Mouse (Mus musculus): ENCODE data around the gene Gm17482. TPM values are rescaled to one million over a fixed set of nuclear protein-coding genes. Genes with fewer than 3 reads are reported as not detected.

The Gm17482 gene
- not detected in 2 replicates for polyA plus RNA-seq (2014; fragmentation: Nextera tagmentation; extraction: Ambion mirVana)

- H3K27me3 ChIP-seq (replicated peaks; ENCODE audit: control insufficient read depth, insufficient read depth, low read length), result no peaks in the 10 kb centered on the region
- 73% methylated on average over 4 of the region's 4 CpGs for WGBS
These were observed at the start of gene Gm17482 for GRCm38 (mm10) chr6:115227043-115227442. Gene Gm17482 (plus strand): TSS chr6:115227343.

GRCm38 (mm10) chr6:115178826-115179225 is 48.3 kb upstream of the Gm17482 start:
- H3K9me3 ChIP-seq (ENCODE audit: control insufficient read depth, low read length), result no peaks in the 10 kb centered on the region
- no peak overlapping the region for H3K27ac ChIP-seq (ENCODE audit: low read depth, low read length)
- no peaks in the 10 kb centered on the region for H3K36me3 ChIP-seq (ENCODE audit: control insufficient read depth, insufficient read depth, low read length)
- H3K4me3 ChIP-seq (ENCODE audit: low read depth, low read length), result no peak overlapping the region
- ATAC-seq (replicated peaks; ENCODE audit: low FRiP score) (no peak), DNase-seq (ENCODE audit: low spot score) (peak; percentile 47)
- WGBS, result 21% methylated on average over 3 of the region's 3 CpGs
- no peak overlapping the region for H3K9ac ChIP-seq (ENCODE audit: low read depth, low read length)
- H3K4me2 ChIP-seq, result no peak overlapping the region
- H3K27me3 ChIP-seq (replicated peaks; ENCODE audit: control insufficient read depth, insufficient read depth, low read length), result no peaks in the 10 kb centered on the region
- H3K4me1 ChIP-seq (replicated peaks; ENCODE audit: control insufficient read depth, insufficient read depth, low read length), result no peaks in the 10 kb centered on the region

More at GRCm38 (mm10) chr6:115227043-115227442, at the start of gene Gm17482:
- Histone ChIP-seq H3K27ac (ENCODE audit: low read depth, low read length) (no peak within 1 kb of the TSS), H3K4me2 (no peak within 1 kb of the TSS), H3K36me3 (ENCODE audit: control insufficient read depth, insufficient read depth, low read length) (no peaks in the 10 kb centered on the region), H3K9me3 (ENCODE audit: control insufficient read depth, low read length) (no peaks in the 10 kb centered on the region), H3K4me3 (ENCODE audit: low read depth, low read length) (no peak within 1 kb of the TSS), H3K9ac (ENCODE audit: low read depth, low read length) (no peak within 1 kb of the TSS), H3K4me1 (replicated peaks; ENCODE audit: control insufficient read depth, insufficient read depth, low read length) (no peaks in the 10 kb centered on the region)
- ATAC-seq (replicated peaks; ENCODE audit: low FRiP score), result no peak
- no peak for DNase-seq (ENCODE audit: low spot score)

DNA sequence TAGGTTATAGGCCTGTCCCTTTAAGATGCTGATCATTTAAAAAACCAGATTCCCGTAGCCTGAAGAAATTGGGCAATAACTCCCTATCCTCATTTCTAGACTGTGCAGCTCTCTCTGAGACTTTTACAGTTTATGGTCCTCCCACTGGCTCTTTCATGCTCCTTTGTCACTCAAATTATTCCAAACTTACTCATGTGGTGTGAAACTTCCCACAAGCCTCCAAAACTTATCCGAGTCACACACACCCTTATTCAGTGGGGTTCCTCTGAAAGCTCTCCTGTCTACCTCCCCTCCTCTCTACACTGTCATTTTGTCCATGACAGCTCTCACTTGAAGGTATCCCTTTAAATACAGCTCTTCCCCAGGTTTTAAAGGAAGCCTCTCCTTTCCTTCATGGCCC is 46.0 kb upstream of the Gm17482 start:
- Histone ChIP-seq H3K36me3 (ENCODE audit: control insufficient read depth, insufficient read depth, low read length) (no peaks in the 10 kb centered on the region), H3K9me3 (ENCODE audit: control insufficient read depth, low read length) (no peaks in the 10 kb centered on the region), H3K27me3 (replicated peaks; ENCODE audit: control insufficient read depth, insufficient read depth, low read length) (no peaks in the 10 kb centered on the region), H3K4me3 (ENCODE audit: low read depth, low read length) (no peak overlapping the region), H3K9ac (ENCODE audit: low read depth, low read length) (no peak overlapping the region), H3K4me2 (no peak overlapping the region), H3K4me1 (replicated peaks; ENCODE audit: control insufficient read depth, insufficient read depth, low read length) (no peaks in the 10 kb centered on the region), H3K27ac (ENCODE audit: low read depth, low read length) (no peak overlapping the region)
- WGBS, result 71% methylated on average over 2 of the region's 2 CpGs
- DNase-seq (ENCODE audit: low spot score) (no peak), ATAC-seq (replicated peaks; ENCODE audit: low FRiP score) (no peak)

GRCm38 (mm10) chr6:115191111-115191510 is 36.0 kb upstream of the Gm17482 start:
- no peak overlapping the region for H3K27ac ChIP-seq (ENCODE audit: low read depth, low read length)
- H3K9ac ChIP-seq (ENCODE audit: low read depth, low read length), result no peak overlapping the region
- WGBS, result 68% methylated on average over 7 of the region's 7 CpGs
- no peaks in the 10 kb centered on the region for H3K4me1 ChIP-seq (replicated peaks; ENCODE audit: control insufficient read depth, insufficient read depth, low read length)
- no peaks in the 10 kb centered on the region for H3K36me3 ChIP-seq (ENCODE audit: control insufficient read depth, insufficient read depth, low read length)
- H3K4me3 ChIP-seq (ENCODE audit: low read depth, low read length), result no peak overlapping the region
- no peaks in the 10 kb centered on the region for H3K27me3 ChIP-seq (replicated peaks; ENCODE audit: control insufficient read depth, insufficient read depth, low read length)
- ATAC-seq (replicated peaks; ENCODE audit: low FRiP score) (no peak), DNase-seq (ENCODE audit: low spot score) (no peak)
- H3K4me2 ChIP-seq, result no peak overlapping the region
- no peaks in the 10 kb centered on the region for H3K9me3 ChIP-seq (ENCODE audit: control insufficient read depth, low read length)

DNA sequence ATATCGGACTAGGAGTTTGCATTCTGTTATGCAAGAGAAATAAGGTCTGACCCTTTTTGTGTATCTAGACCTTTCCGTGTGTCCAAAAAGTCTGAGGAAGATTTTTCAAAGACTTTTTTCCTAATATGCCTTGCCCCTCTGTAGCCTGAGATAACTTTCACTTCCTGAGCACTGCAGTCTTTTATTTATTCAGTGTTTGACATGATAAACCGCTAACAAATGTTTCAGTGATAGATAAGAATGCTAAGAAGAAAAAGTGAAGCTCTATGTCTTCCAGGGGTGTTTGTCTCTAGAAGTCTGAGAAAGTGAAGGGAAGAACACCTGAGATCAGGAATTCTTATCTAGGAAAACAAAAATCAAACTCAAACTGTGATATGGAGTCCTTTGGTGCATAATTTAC is 26.4 kb upstream of the Gm17482 start:
- H3K27me3 ChIP-seq (replicated peaks; ENCODE audit: control insufficient read depth, insufficient read depth, low read length), result no peaks in the 10 kb centered on the region
- H3K4me3 ChIP-seq (ENCODE audit: low read depth, low read length), result no peak overlapping the region
- H3K27ac ChIP-seq (ENCODE audit: low read depth, low read length), result no peak overlapping the region
- H3K4me2 ChIP-seq, result no peak overlapping the region
- no peak for DNase-seq (ENCODE audit: low spot score)
- no peaks in the 10 kb centered on the region for H3K9me3 ChIP-seq (ENCODE audit: control insufficient read depth, low read length)
- 61% methylated on average over 3 of the region's 3 CpGs for WGBS
- no peaks in the 10 kb centered on the region for H3K36me3 ChIP-seq (ENCODE audit: control insufficient read depth, insufficient read depth, low read length)
- no peak for ATAC-seq (replicated peaks; ENCODE audit: low FRiP score)
- no peaks in the 10 kb centered on the region; the same call in 1 of the 2 replicates for H3K4me1 ChIP-seq (replicated peaks; ENCODE audit: control insufficient read depth, insufficient read depth, low read length)
- no peak overlapping the region for H3K9ac ChIP-seq (ENCODE audit: low read depth, low read length)

DNA sequence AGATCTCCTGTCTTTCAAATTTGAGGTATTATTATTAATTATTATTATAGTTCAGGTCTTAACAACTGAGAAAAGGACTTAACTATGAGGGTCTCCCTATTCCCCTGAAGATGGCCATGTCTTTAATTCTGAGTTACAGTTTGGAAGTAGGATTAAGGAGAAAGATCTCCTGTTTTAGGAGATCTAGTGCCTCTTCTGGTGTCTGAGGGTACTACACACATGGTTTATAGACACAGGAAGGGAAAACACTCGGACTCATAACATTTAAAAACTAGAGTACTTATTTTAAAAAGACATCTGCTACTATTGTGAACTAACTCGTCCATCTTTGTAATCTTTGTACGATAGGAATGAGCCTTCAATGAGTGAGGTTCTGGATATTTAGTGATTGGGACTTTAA is 24.1 kb upstream of the Gm17482 start:
- ATAC-seq (replicated peaks; ENCODE audit: low FRiP score), result no peak
- DNase-seq (ENCODE audit: low spot score), result no peak
- Histone ChIP-seq H3K4me2 (no peak overlapping the region), H3K9me3 (ENCODE audit: control insufficient read depth, low read length) (no peaks in the 10 kb centered on the region), H3K9ac (ENCODE audit: low read depth, low read length) (no peak overlapping the region), H3K27ac (ENCODE audit: low read depth, low read length) (no peak overlapping the region), H3K4me1 (replicated peaks; ENCODE audit: control insufficient read depth, insufficient read depth, low read length) (no peaks in the 10 kb centered on the region; the same call in 1 of the 2 replicates), H3K36me3 (ENCODE audit: control insufficient read depth, insufficient read depth, low read length) (no peaks in the 10 kb centered on the region), H3K27me3 (replicated peaks; ENCODE audit: control insufficient read depth, insufficient read depth, low read length) (no peaks in the 10 kb centered on the region), H3K4me3 (ENCODE audit: low read depth, low read length) (no peak overlapping the region)
- WGBS, result 64% methylated on average over 3 of the region's 3 CpGs

DNA sequence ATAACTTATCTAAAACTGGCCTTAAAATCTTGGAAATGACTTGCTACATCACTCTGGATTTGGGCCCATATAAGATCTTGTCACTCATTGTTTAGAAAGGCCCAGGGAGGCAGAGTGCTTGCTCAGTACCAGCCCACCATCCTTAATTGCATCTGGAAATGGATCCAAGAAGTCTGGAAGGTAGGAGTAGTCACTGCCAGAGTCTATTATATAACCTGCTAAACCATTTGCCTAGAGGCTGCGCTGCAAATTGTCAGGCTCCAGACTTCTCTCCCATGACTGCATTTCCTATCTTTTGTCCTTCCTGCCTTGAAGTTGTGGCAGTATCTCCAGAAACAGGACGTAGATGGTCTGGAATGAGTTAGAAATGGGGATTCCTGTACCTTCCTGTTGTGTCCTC is 17.0 kb upstream of the Gm17482 start:
- no peaks in the 10 kb centered on the region for H3K9me3 ChIP-seq (ENCODE audit: control insufficient read depth, low read length)
- H3K4me2 ChIP-seq, result no peak overlapping the region
- H3K36me3 ChIP-seq (ENCODE audit: control insufficient read depth, insufficient read depth, low read length), result no peaks in the 10 kb centered on the region
- H3K27me3 ChIP-seq (replicated peaks; ENCODE audit: control insufficient read depth, insufficient read depth, low read length), result no peaks in the 10 kb centered on the region
- H3K4me3 ChIP-seq (ENCODE audit: low read depth, low read length), result no peak overlapping the region
- DNase-seq (ENCODE audit: low spot score) (no peak), ATAC-seq (replicated peaks; ENCODE audit: low FRiP score) (no peak)
- 46% methylated on average over 2 of the region's 2 CpGs for WGBS
- H3K4me1 ChIP-seq (replicated peaks; ENCODE audit: control insufficient read depth, insufficient read depth, low read length), result no peaks in the 10 kb centered on the region; the same call in 1 of the 2 replicates
- no peak overlapping the region for H3K9ac ChIP-seq (ENCODE audit: low read depth, low read length)
- H3K27ac ChIP-seq (ENCODE audit: low read depth, low read length), result no peak overlapping the region

DNA sequence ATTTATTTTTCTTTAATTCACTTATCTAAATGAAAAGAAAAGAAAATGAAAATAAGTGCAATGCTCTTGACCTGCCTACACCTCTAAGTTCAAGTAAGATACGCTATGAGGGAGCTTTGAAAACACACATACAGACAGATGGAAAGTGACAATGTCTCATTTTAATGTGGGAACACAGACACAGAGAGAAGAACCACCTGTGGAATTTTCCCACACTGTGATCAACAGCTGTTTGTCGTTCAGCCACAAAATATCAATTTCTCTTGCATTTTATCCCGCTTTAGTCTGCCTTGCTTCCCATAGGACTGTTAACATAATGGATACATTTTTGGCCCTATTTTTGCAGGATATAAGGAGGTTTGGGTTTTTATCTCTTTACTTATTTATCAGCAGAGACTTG is 16.3 kb upstream of the Gm17482 start:
- Histone ChIP-seq H3K27ac (ENCODE audit: low read depth, low read length) (no peak overlapping the region), H3K9ac (ENCODE audit: low read depth, low read length) (no peak overlapping the region), H3K4me1 (replicated peaks; ENCODE audit: control insufficient read depth, insufficient read depth, low read length) (no peaks in the 10 kb centered on the region; the same call in 1 of the 2 replicates), H3K4me3 (ENCODE audit: low read depth, low read length) (no peak overlapping the region), H3K27me3 (replicated peaks; ENCODE audit: control insufficient read depth, insufficient read depth, low read length) (no peaks in the 10 kb centered on the region), H3K9me3 (ENCODE audit: control insufficient read depth, low read length) (no peaks in the 10 kb centered on the region), H3K4me2 (no peak overlapping the region), H3K36me3 (ENCODE audit: control insufficient read depth, insufficient read depth, low read length) (no peaks in the 10 kb centered on the region)
- no peak for ATAC-seq (replicated peaks; ENCODE audit: low FRiP score)
- WGBS, result 85% methylated on average over 3 of the region's 3 CpGs
- DNase-seq (ENCODE audit: low spot score), result no peak

DNA sequence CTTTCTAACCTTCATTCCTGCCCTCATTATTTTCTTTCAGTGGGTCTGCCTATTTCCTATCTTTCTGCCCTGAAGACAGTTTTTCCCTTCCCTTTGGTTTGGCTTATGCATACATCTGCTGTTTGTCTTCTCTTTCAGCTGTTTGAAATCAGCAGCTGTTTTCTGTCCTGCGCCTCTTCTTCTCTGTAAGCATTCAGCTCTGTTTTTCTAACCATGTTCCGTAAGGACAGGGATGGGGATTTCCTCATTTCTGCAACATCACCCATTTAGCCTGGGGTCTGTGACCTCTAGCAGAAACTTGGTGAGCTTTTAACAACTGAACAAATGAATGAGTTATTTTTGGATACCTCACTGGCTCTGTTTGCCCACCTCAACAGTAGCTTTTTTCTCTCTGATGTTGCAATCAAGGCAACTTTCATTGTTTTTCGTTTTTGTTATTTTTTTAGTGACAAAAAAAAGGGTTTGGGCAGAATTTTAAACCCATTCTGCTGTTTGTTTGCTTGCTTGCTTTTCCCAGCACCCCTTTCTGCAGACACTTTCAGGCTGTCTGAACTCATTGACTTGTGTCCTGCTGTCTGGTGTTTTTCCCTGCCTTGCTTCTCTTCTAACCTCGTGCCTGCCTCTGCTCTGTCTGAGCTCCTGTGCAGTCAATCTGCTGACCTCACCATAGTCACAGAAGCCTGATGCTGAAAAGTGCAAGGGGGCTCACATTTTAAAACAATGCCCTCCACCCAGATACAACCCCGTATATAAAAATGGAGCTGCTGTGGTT is 14.8 kb upstream of the Gm17482 start:
- Histone ChIP-seq H3K27ac (ENCODE audit: low read depth, low read length) (no peak overlapping the region), H3K9me3 (ENCODE audit: control insufficient read depth, low read length) (no peaks in the 10 kb centered on the region), H3K4me3 (ENCODE audit: low read depth, low read length) (no peak overlapping the region), H3K9ac (ENCODE audit: low read depth, low read length) (no peak overlapping the region), H3K36me3 (ENCODE audit: control insufficient read depth, insufficient read depth, low read length) (no peaks in the 10 kb centered on the region), H3K4me2 (no peak overlapping the region), H3K4me1 (replicated peaks; ENCODE audit: control insufficient read depth, insufficient read depth, low read length) (no peaks in the 10 kb centered on the region; the same call in 1 of the 2 replicates), H3K27me3 (replicated peaks; ENCODE audit: control insufficient read depth, insufficient read depth, low read length) (no peaks in the 10 kb centered on the region)
- DNase-seq (ENCODE audit: low spot score) (no peak), ATAC-seq (replicated peaks; ENCODE audit: low FRiP score) (no peak)
- 57% methylated on average over 5 of the region's 5 CpGs for whole genome bisulfite sequencing

Measured in liver, embryonic 11.5 days (tissue).